Mouse (Mus musculus): ENCODE data around the gene Slc25a38. TPM values are rescaled to one million over a fixed set of nuclear protein-coding genes. Genes with fewer than 3 reads are reported as not detected.

Gene Slc25a38
- polyA plus RNA-seq (2012; rRNA removed), result 14.6 and 19.7 TPM in 2 replicates

GRCm38 (mm10) chr9:120110211-120111018 is at the start of gene Slc25a38:
TSS of gene Slc25a38 (plus strand) at chr9:120110374.

GRCm38 (mm10) chr9:120069779-120070178 is 40.4 kb upstream of the Slc25a38 start, which contains the start of gene Cx3cr1:
TSS of gene Cx3cr1 (minus strand) at chr9:120069879.

GRCm38 (mm10) chr9:120091696-120092238 is 18.4 kb upstream of the Slc25a38 start, which contains the start of gene Ccr8:
TSS of gene Ccr8 (plus strand) at chr9:120092114.

GRCm38 (mm10) chr9:120127538-120128251 is 17.5 kb downstream of the Slc25a38 start, which contains the start of gene Rpsa:
TSS of gene Rpsa (plus strand) at chr9:120127689.

GRCm38 (mm10) chr9:120149222-120149828 is 39.2 kb downstream of the Slc25a38 start, which contains the start of gene Mobp:
TSS of gene Mobp (plus strand) at chr9:120149707.

Other genes starting within 250 kb of the Slc25a38 start
- gene Wdr48, start 215.5 kb upstream of the Slc25a38 start, polyA plus RNA-seq (2012; rRNA removed), result 9.3 and 13.2 TPM in 2 replicates
- 12.7 and 12.8 TPM in 2 replicates for gene Gorasp1, start 172.8 kb upstream of the Slc25a38 start, polyA plus RNA-seq (2012; rRNA removed)
- gene Ttc21a, start 172.8 kb upstream of the Slc25a38 start, polyA plus RNA-seq (2012; rRNA removed), result 0.03 and 0.04 TPM in 2 replicates
- gene Csrnp1, start 125.7 kb upstream of the Slc25a38 start, polyA plus RNA-seq (2012; rRNA removed), result 12.8 and 25.8 TPM in 2 replicates
- 0.50 and 0.57 TPM in 2 replicates for gene Xirp1, start 86.8 kb upstream of the Slc25a38 start, polyA plus RNA-seq (2012; rRNA removed)
- gene Cx3cr1, start 40.5 kb upstream of the Slc25a38 start, polyA plus RNA-seq (2012; rRNA removed), result 2.4 and 2.7 TPM in 2 replicates
- gene Ccr8, start 18.3 kb upstream of the Slc25a38 start, polyA plus RNA-seq (2012; rRNA removed), result 0.06 and 0.15 TPM in 2 replicates
- gene Rpsa, start 17.3 kb downstream of the Slc25a38 start, polyA plus RNA-seq (2012; rRNA removed), result 1,902 and 2,484 TPM in 2 replicates
- gene Mobp, start 39.3 kb downstream of the Slc25a38 start, polyA plus RNA-seq (2012; rRNA removed), result not detected in 2 replicates
- gene Myrip, start 191.1 kb downstream of the Slc25a38 start, polyA plus RNA-seq (2012; rRNA removed), result 0.67 and 0.71 TPM in 2 replicates